In the genomic region with DNA sequence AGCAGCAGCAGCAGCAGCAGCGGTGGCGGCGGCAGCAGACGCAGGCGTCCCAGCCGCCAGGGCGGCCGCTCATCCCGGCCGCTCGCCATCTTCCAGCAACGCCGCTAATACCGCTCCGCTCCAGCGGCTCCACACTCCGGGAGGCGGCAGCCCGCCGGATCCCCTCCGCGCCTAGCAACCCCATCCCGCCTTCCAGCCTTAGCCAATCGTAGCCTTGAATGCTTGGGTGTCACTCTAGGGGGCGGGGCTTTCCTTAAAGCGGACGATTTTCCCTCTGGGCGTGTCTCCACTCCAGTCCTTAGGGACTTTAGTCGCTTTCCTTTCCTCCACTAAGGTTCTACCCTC, we compare ENCODE assay signal across 8 mouse cellular contexts. TPM values are rescaled to one million over a fixed set of nuclear protein-coding genes. Genes with fewer than 3 reads are reported as not detected.
A peak's percentile ranks its signal among the peaks of the same experiment; 100 is the strongest.
DNase-seq lines count a peak whose midpoint lies in the region; ATAC-seq and TF ChIP-seq lines count a peak whose summit lies in the region.

A gene (minus strand): TSS at position 141 of the 345 bp plus-strand sequence.

- H3K9ac ChIP-seq in CH12.LX (ENCODE audit: insufficient read depth, low read depth) = peak within 1 kb of the TSS; percentile 58
- peak within 1 kb of the TSS; percentile 86 for H3K9ac ChIP-seq in forebrain, embryonic 11.5 days (ENCODE audit: low read length)
- H3K9ac ChIP-seq in heart, embryonic 16.5 days (ENCODE audit: low read length) = peak within 1 kb of the TSS; percentile 92
- H3K9ac ChIP-seq in liver, embryonic 15.5 days = peak within 1 kb of the TSS; percentile 88
- peak within 1 kb of the TSS; percentile 94 for H3K9ac ChIP-seq in neural tube, embryonic 12.5 days

- peak within 1 kb of the TSS; percentile 42 to 68 (median 68) for H3K4me3 ChIP-seq in CH12.LX (replicated peaks in 1 of 3; ENCODE audit: low read depth in 2 of 3, low read length in 2 of 3, poor library complexity in 1 of 3)
- peak within 1 kb of the TSS; percentile 91 for H3K4me3 ChIP-seq in forebrain, embryonic 11.5 days (ENCODE audit: low read depth, low read length)
- peak within 1 kb of the TSS; percentile 96 for H3K4me3 ChIP-seq in heart, embryonic 16.5 days (ENCODE audit: low read length)
- H3K4me3 ChIP-seq in liver, embryonic 15.5 days (replicated peaks) = peak within 1 kb of the TSS; percentile 95
- H3K4me3 ChIP-seq in neural tube, embryonic 12.5 days = peak within 1 kb of the TSS; percentile 94

- no peak for TF ChIP-seq EP300 in CH12.LX (IDR thresholded peaks at IDR 0.05; ENCODE audit: low read length)

- no peak for TF ChIP-seq CTCF in CH12.LX (conservative IDR thresholded peaks at IDR 0.05 in 1 of 2, IDR thresholded peaks at IDR 0.05 in 1 of 2; ENCODE audit: low read depth in 2 of 2, low read length in 2 of 2)

- H3K4me1 ChIP-seq in CH12.LX (ENCODE audit: control insufficient read depth in 1 of 2, insufficient read depth in 2 of 2) = peaks cover 3 to 36% of the 10 kb centered on the region in 2 experiments
- H3K4me1 ChIP-seq in forebrain, embryonic 11.5 days (replicated peaks; ENCODE audit: control insufficient read depth, insufficient read depth, low read length) = peaks cover 4% of the 10 kb centered on the region; the same call in 1 of the 2 replicates
- peaks cover 32% of the 10 kb centered on the region for H3K4me1 ChIP-seq in heart, embryonic 16.5 days (ENCODE audit: control insufficient read depth, insufficient read depth, low read length)
- H3K4me1 ChIP-seq in liver, embryonic 15.5 days (replicated peaks) = peaks cover 46% of the 10 kb centered on the region
- peaks cover 26% of the 10 kb centered on the region for H3K4me1 ChIP-seq in neural tube, embryonic 12.5 days

- under 1% methylated on average over 29 of the region's 29 CpGs for WGBS in forebrain, embryonic 11.5 days
- WGBS in heart, embryonic 16.5 days = 0% methylated on average over 29 of the region's 29 CpGs
- WGBS in liver, embryonic 15.5 days (ENCODE audit: insufficient replicate concordance) = under 1% methylated on average over 29 of the region's 29 CpGs
- WGBS in neural tube, embryonic 12.5 days = under 1% methylated on average over 29 of the region's 29 CpGs

- peak; percentile 76 for TF ChIP-seq POLR2A in CH12.LX (IDR thresholded peaks at IDR 0.05; ENCODE audit: low read depth, low read length)

- no peaks in the 10 kb centered on the region for H3K36me3 ChIP-seq in CH12.LX (replicated peaks in 1 of 2; ENCODE audit: control insufficient read depth in 1 of 2, insufficient read depth in 1 of 2, low read length in 1 of 2)
- H3K36me3 ChIP-seq in forebrain, embryonic 11.5 days (ENCODE audit: control insufficient read depth, insufficient read depth, low read length) = no peaks in the 10 kb centered on the region
- no peaks in the 10 kb centered on the region for H3K36me3 ChIP-seq in heart, embryonic 16.5 days (ENCODE audit: control insufficient read depth, insufficient read depth)
- no peaks in the 10 kb centered on the region for H3K36me3 ChIP-seq in liver, embryonic 15.5 days (replicated peaks)
- no peaks in the 10 kb centered on the region for H3K36me3 ChIP-seq in neural tube, embryonic 12.5 days

- peak; percentile 100 for ATAC-seq in forebrain, embryonic 11.5 days (replicated peaks; ENCODE audit: low FRiP score)
- ATAC-seq in heart, embryonic 16.5 days (replicated peaks; ENCODE audit: extremely low read depth, insufficient read depth, low FRiP score) = peak; percentile 100
- ATAC-seq in liver, embryonic 15.5 days (ENCODE audit: insufficient read depth) = peak; percentile 97
- peak; percentile 99 for ATAC-seq in neural tube, embryonic 12.5 days (ENCODE audit: low FRiP score, low read depth)

- dilution Hi-C loops in CH12.LX (cut with MboI; ENCODE audit: extremely low pct_ligation_motif_present, extremely low pct_unique_long_range_greater_than_20kb, low sequenced_read_pairs) = no loop called here

- H3K27me3 ChIP-seq in CH12.LX (replicated peaks) = peaks cover 29% of the 10 kb centered on the region
- H3K27me3 ChIP-seq in forebrain, embryonic 11.5 days (ENCODE audit: control insufficient read depth, insufficient read depth, low read length) = no peaks in the 10 kb centered on the region
- no peaks in the 10 kb centered on the region for H3K27me3 ChIP-seq in heart, embryonic 16.5 days (ENCODE audit: control insufficient read depth, insufficient read depth, low read length)
- H3K27me3 ChIP-seq in liver, embryonic 15.5 days = peaks cover 17% of the 10 kb centered on the region; the same call in 1 of the 2 replicates
- H3K27me3 ChIP-seq in neural tube, embryonic 12.5 days (replicated peaks) = no peaks in the 10 kb centered on the region

- peak; percentile 94 for DNase-seq in CH12.LX (ENCODE audit: extremely low read depth)
- DNase-seq in c-Kit-positive CD71-positive TER-119-negative erythroid progenitor cells, embryonic 14.5 days (ENCODE audit: low read depth) = peak; percentile 91
- DNase-seq in forebrain, embryonic 11.5 days (ENCODE audit: low spot score) = peak; percentile 97
- peak; percentile 98 to 99 for DNase-seq in kidney, postnatal 36 days
- DNase-seq in telencephalon, adult 2 months (ENCODE audit: low read depth, low spot score) = peak; percentile 95

- TF ChIP-seq RAD21 in CH12.LX (IDR thresholded peaks at IDR 0.05; ENCODE audit: low read depth, low read length) = no peak

- peak within 1 kb of the TSS; percentile 62 for H3K4me2 ChIP-seq in CH12.LX (ENCODE audit: insufficient read depth, low read depth, poor library complexity, severe bottlenecking)
- H3K4me2 ChIP-seq in forebrain, embryonic 11.5 days (ENCODE audit: low read depth, low read length, severe bottlenecking) = peak within 1 kb of the TSS; percentile 100
- peak within 1 kb of the TSS; percentile 97 for H3K4me2 ChIP-seq in heart, embryonic 16.5 days (ENCODE audit: low read depth, low read length)
- peak within 1 kb of the TSS; percentile 98 for H3K4me2 ChIP-seq in liver, embryonic 15.5 days
- peak within 1 kb of the TSS; percentile 98 for H3K4me2 ChIP-seq in neural tube, embryonic 12.5 days (replicated peaks)

- peak within 1 kb of the TSS; percentile 60 for H3K27ac ChIP-seq in CH12.LX (ENCODE audit: insufficient read depth, low read depth)
- H3K27ac ChIP-seq in forebrain, embryonic 11.5 days (ENCODE audit: low read depth, low read length) = peak within 1 kb of the TSS; percentile 53; the same call in 1 of the 2 replicates
- H3K27ac ChIP-seq in heart, embryonic 16.5 days (ENCODE audit: low read length) = peak within 1 kb of the TSS; percentile 91
- H3K27ac ChIP-seq in liver, embryonic 15.5 days (replicated peaks) = peak within 1 kb of the TSS; percentile 82
- H3K27ac ChIP-seq in neural tube, embryonic 12.5 days = peak within 1 kb of the TSS; percentile 80

- H3K79me2 ChIP-seq in CH12.LX (replicated peaks; ENCODE audit: control insufficient read depth, extremely low read depth, insufficient read depth, poor library complexity, severe bottlenecking) = no peaks in the 10 kb centered on the region; the same call in none of the 2 replicates

- in situ Hi-C loops in CH12.LX (cut with MboI; ENCODE audit: low pct_ligation_motif_present, low pct_unique_long_range_greater_than_20kb, low sequenced_read_pairs) = no loop called here

- peaks cover 18% of the 10 kb centered on the region for H3K9me3 ChIP-seq in CH12.LX (replicated peaks; ENCODE audit: low read length)
- no peaks in the 10 kb centered on the region for H3K9me3 ChIP-seq in forebrain, embryonic 11.5 days (ENCODE audit: control insufficient read depth, low read length)
- H3K9me3 ChIP-seq in heart, embryonic 16.5 days (replicated peaks; ENCODE audit: control insufficient read depth, low read length) = peaks cover 4% of the 10 kb centered on the region; the same call in 1 of the 2 replicates
- no peaks in the 10 kb centered on the region for H3K9me3 ChIP-seq in liver, embryonic 15.5 days (replicated peaks)
- H3K9me3 ChIP-seq in neural tube, embryonic 12.5 days = no peaks in the 10 kb centered on the region

TF ChIP-seq in CH12.LX, 34 proteins besides CTCF, POLR2A, EP300 and RAD21 (continues in another document):
- TF ChIP-seq USF2 (conservative IDR thresholded peaks at IDR 0.05; ENCODE audit: low read depth, low read length) (no peak), IRF4 (IDR thresholded peaks at IDR 0.05; ENCODE audit: low read depth, low read length) (no peak), MEF2A (IDR thresholded peaks at IDR 0.05; ENCODE audit: borderline replicate concordance, low read depth, low read length) (no peak), MYC (IDR thresholded peaks at IDR 0.05; ENCODE audit: low read depth, low read length) (0 out of 2 replicates have a peak, but pooled peaks have one; percentile 18), NRF1 (IDR thresholded peaks at IDR 0.05; ENCODE audit: low read depth, low read length) (0 out of 2 replicates have a peak, but pooled peaks have one; percentile 14), ZNF384 (IDR thresholded peaks at IDR 0.05; ENCODE audit: low read depth, low read length) (no peak), ETS1 (conservative IDR thresholded peaks at IDR 0.05; ENCODE audit: low read depth, low read length) (no peak), E2F4 (IDR thresholded peaks at IDR 0.05; ENCODE audit: insufficient replicate concordance, low read depth, low read length) (peak; percentile 82; the same call in 1 of the 2 replicates), RCOR1 (conservative IDR thresholded peaks at IDR 0.05; ENCODE audit: low read depth, low read length) (no peak), JUND (conservative IDR thresholded peaks at IDR 0.05; ENCODE audit: low read depth, low read length) (no peak), KAT2A (IDR thresholded peaks at IDR 0.05; ENCODE audit: insufficient replicate concordance, low read length) (no peak), TBP (conservative IDR thresholded peaks at IDR 0.05; ENCODE audit: low read depth, low read length) (0 out of 2 replicates have a peak, but pooled peaks have one; percentile 59), CHD2 (IDR thresholded peaks at IDR 0.05; ENCODE audit: low read length) (0 out of 2 replicates have a peak, but pooled peaks have one; percentile 52), MXI1 (IDR thresholded peaks at IDR 0.05; ENCODE audit: low read depth, low read length) (no peak; the same call in 1 of the 2 replicates), ZC3H11A (IDR thresholded peaks at IDR 0.05; ENCODE audit: low read depth, low read length) (no peak), CHD1 (IDR thresholded peaks at IDR 0.05; ENCODE audit: low read depth, low read length) (no peak), MAFK (IDR thresholded peaks at IDR 0.05; ENCODE audit: insufficient replicate concordance, low read length) (no peak)

RNA-seq across cellular contexts. Expression of the gene that starts here (rescaled TPM):
- 11.2 and 20.0 TPM in 2 replicates for total RNA-seq in CH12.LX (2012; rRNA removed)
- total RNA-seq in CH12.LX (2014; rRNA removed) = 28.5 and 31.5 TPM in 2 replicates
- polyA plus RNA-seq in CH12.LX (2012; ENCODE audit: insufficient read length, low read depth) = 23.1 and 27.7 TPM in 2 replicates
- 14.3 and 15.6 TPM in 2 replicates for polyA plus RNA-seq in forebrain, embryonic 11.5 days (2014; fragmentation: Nextera tagmentation; extraction: Ambion mirVana)
- polyA plus RNA-seq in heart, embryonic 16.5 days (2015; fragmentation: Nextera tagmentation; extraction: Ambion mirVana) = 6.9 and 10.0 TPM in 2 replicates
- 4.7 and 4.8 TPM in 2 replicates for polyA plus RNA-seq in liver, embryonic 15.5 days (2015; fragmentation: Nextera tagmentation; extraction: Ambion mirVana)
- polyA plus RNA-seq in neural tube, embryonic 12.5 days (2016; fragmentation: Nextera tagmentation; extraction: Ambion mirVana) = 11.9 and 12.5 TPM in 2 replicates

Comparison
In these comparisons a context has a peak if more than half of its experiments do, and no peak if none do; other contexts are left out.
1. Peak in every context shown above with its lines: DNase-seq, ATAC-seq, H3K4me3 ChIP-seq and H3K27ac ChIP-seq.